Mouse (Mus musculus) CD4-positive, CD25-positive, alpha-beta regulatory T cell, adult 9 weeks (primary cell): ENCODE data around the gene Eif4e. TPM values are rescaled to one million over a fixed set of nuclear protein-coding genes. Genes with fewer than 3 reads are reported as not detected.

Experiments
- polyA plus RNA-seq: library from polyadenylated mRNA; unstranded; fragments of 100-300 nt; shearing (Covaris generic); gene quantifications from one replicate; pipeline ENCODE4 v1.2.1, GENCODE M21; 2017

The Eif4e gene
- 246 TPM for polyA plus RNA-seq

GRCm38 (mm10) chr3:138526073-138526915 is at the start of gene Eif4e:
TSS of gene Eif4e (plus strand) at chr3:138526179.

GRCm38 (mm10) chr3:138489327-138490033 is 36.5 kb upstream of the Eif4e start, which contains the start of gene Metap1:
TSS of gene Metap1 (minus strand) at chr3:138489515.

Other genes starting within 250 kb of the Eif4e start
- not detected for gene Adh6a, start 212.9 kb upstream of the Eif4e start, polyA plus RNA-seq
- not detected for gene Adh6b, start 184.4 kb upstream of the Eif4e start, polyA plus RNA-seq
- gene Adh4, start 110.7 kb upstream of the Eif4e start, polyA plus RNA-seq = not detected
- 177 TPM for gene Adh5, start 83.1 kb upstream of the Eif4e start, polyA plus RNA-seq
- 60.9 TPM for gene Metap1, start 36.7 kb upstream of the Eif4e start, polyA plus RNA-seq
- gene Tspan5, start 216.0 kb downstream of the Eif4e start, polyA plus RNA-seq = 3.0 TPM